Mouse (Mus musculus): ENCODE results near the gene Gtsf1l. TPM values are rescaled to one million over a fixed set of nuclear protein-coding genes. Genes with fewer than 3 reads are reported as not detected.

The Gtsf1l gene
- polyA plus RNA-seq, 1 experiment from 2014 or later, result not detected

DNA sequence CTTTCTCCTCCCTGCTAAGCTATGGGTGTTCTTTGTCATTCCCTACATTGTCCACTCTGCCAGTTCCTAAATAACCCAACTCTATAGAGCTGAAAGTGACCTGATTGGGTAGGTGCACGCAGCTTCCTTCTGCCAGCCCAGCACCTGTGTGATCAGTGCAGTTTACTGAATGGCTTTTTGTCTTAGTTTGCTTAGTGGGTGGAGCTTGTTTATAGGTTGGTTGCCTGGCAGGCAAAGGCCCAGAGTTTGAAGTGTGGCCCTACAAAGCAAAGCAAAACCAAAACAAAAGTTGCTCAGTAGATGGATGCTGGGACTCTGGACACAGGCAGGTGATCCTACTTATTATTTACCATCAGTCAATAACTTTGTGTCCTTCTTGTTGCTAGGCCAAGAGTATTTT is 36.0 kb downstream of the Gtsf1l start:
- H3K36me3 ChIP-seq (ENCODE audit: control insufficient read depth, insufficient read depth, low read length), result 0 out of 2 replicates have a peak, but pooled peaks cover 3% of the 10 kb centered on the region
- no peaks in the 10 kb centered on the region for H3K9me3 ChIP-seq (ENCODE audit: control insufficient read depth, low read length)
- WGBS, result 72% methylated on average over 1 of the region's 1 CpGs
- no peak for ATAC-seq
- H3K27me3 ChIP-seq (replicated peaks; ENCODE audit: control insufficient read depth, insufficient read depth, low read length), result no peaks in the 10 kb centered on the region
- no peak overlapping the region for H3K9ac ChIP-seq (ENCODE audit: low read depth, low read length)
- peaks cover 14% of the 10 kb centered on the region for H3K4me1 ChIP-seq (ENCODE audit: control insufficient read depth, insufficient read depth, low read depth, low read length)
- H3K4me2 ChIP-seq (ENCODE audit: low read length), result no peak overlapping the region
- H3K4me3 ChIP-seq (ENCODE audit: low read length), result no peak overlapping the region
- H3K27ac ChIP-seq (ENCODE audit: low read depth, low read length), result no peak overlapping the region

DNA sequence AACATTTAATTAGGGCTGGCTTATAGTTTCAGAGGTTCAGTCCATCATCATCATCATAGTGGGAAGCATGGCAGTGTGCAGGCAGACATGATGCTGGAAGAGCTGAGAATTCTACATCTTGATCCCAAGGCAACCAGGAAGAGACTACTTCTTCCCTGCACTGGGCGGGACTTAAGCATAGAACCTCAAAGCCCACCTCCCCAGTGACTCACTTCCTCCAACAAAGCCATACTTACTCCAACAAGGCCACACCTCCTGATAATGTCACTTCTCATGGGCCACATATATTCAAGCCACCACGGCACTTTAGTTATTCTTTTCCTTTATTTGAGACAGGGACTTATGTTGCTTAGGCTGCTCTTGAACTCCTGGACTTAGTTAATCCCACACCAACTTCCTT is 38.5 kb downstream of the Gtsf1l start:
- H3K9ac ChIP-seq (ENCODE audit: low read depth, low read length), result no peak overlapping the region
- no peak for ATAC-seq
- peaks cover 14% of the 10 kb centered on the region for H3K36me3 ChIP-seq (ENCODE audit: control insufficient read depth, insufficient read depth, low read length)
- no peaks in the 10 kb centered on the region for H3K9me3 ChIP-seq (ENCODE audit: control insufficient read depth, low read length)
- no peak overlapping the region for H3K27ac ChIP-seq (ENCODE audit: low read depth, low read length)
- H3K4me1 ChIP-seq (ENCODE audit: control insufficient read depth, insufficient read depth, low read depth, low read length), result peaks cover 5% of the 10 kb centered on the region
- 96% methylated on average over 2 of the region's 2 CpGs for WGBS
- H3K27me3 ChIP-seq (replicated peaks; ENCODE audit: control insufficient read depth, insufficient read depth, low read length), result no peaks in the 10 kb centered on the region
- H3K4me2 ChIP-seq (ENCODE audit: low read length), result no peak overlapping the region
- H3K4me3 ChIP-seq (ENCODE audit: low read length), result no peak overlapping the region

DNA sequence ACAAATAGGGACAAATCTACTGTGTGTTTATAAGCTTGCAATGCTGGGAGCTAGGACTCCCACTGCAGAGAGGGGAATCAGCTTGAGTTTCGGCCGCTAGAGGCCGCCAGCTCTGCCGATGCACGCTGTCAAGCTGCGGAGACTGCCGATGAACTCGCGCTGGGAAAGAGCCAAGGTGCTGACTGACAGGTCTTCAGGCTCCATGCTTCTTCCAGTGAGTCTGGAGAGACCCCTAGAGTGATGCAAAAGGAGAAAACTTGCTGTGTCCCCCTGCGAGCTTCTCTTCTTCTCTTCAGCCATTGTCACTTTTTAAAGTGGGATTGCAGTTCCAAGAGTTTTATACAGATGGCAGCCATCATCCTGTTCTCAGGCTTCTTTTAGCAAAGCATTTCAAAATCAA is 39.5 kb downstream of the Gtsf1l start:
- Histone ChIP-seq H3K27me3 (replicated peaks; ENCODE audit: control insufficient read depth, insufficient read depth, low read length) (no peaks in the 10 kb centered on the region), H3K4me1 (ENCODE audit: control insufficient read depth, insufficient read depth, low read depth, low read length) (no peaks in the 10 kb centered on the region), H3K4me3 (ENCODE audit: low read length) (peak overlapping the region; percentile 38), H3K27ac (ENCODE audit: low read depth, low read length) (no peak overlapping the region), H3K4me2 (ENCODE audit: low read length) (peak overlapping the region; percentile 73), H3K9ac (ENCODE audit: low read depth, low read length) (no peak overlapping the region), H3K36me3 (ENCODE audit: control insufficient read depth, insufficient read depth, low read length) (peaks cover 21% of the 10 kb centered on the region), H3K9me3 (ENCODE audit: control insufficient read depth, low read length) (no peaks in the 10 kb centered on the region)
- WGBS, result 5% methylated on average over 10 of the region's 10 CpGs
- ATAC-seq, result peak; percentile 72

DNA sequence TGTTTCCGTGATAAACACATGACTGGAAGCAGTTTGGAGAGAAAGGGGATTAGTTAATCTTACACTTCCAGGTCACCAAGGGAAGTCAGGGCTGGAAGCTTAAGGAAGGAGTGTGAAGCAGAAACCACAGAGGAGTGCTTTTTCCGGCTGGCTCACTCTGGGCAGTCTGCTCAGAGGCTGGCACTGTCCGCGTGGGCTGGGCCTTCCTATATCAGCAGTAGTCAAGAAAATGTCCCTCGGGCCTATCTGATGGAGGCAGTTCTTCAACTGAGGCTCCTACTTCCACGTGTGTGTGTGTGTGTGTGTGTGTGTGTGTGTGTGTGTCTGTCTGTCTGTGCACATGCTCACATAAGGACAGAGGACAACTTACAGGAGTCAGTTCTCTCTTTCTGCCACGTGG is 47.7 kb downstream of the Gtsf1l start:
- Histone ChIP-seq H3K27ac (ENCODE audit: low read depth, low read length) (no peak overlapping the region), H3K4me1 (ENCODE audit: control insufficient read depth, insufficient read depth, low read depth, low read length) (no peaks in the 10 kb centered on the region), H3K9me3 (ENCODE audit: control insufficient read depth, low read length) (no peaks in the 10 kb centered on the region), H3K4me3 (ENCODE audit: low read length) (no peak overlapping the region), H3K4me2 (ENCODE audit: low read length) (no peak overlapping the region), H3K36me3 (ENCODE audit: control insufficient read depth, insufficient read depth, low read length) (peaks cover 27% of the 10 kb centered on the region), H3K27me3 (replicated peaks; ENCODE audit: control insufficient read depth, insufficient read depth, low read length) (no peaks in the 10 kb centered on the region), H3K9ac (ENCODE audit: low read depth, low read length) (no peak overlapping the region)
- no peak for ATAC-seq
- 85% methylated on average over 7 of the region's 7 CpGs for WGBS

Small RNA genes lying within 50 kb of the gene (microRNA-seq; reads per million reads assigned to microRNA genes)
- not detected for gene Gm22174
- not detected for gene Mir7003

Other genes with a start within 250 kb of the Gtsf1l start
- 112 and 121 TPM in 2 replicates for gene Srsf6, start 156.3 kb downstream of the Gtsf1l start, polyA plus RNA-seq (2015; fragmentation: Nextera tagmentation; extraction: Ambion mirVana)
- 5.8 and 7.2 TPM in 2 replicates for gene L3mbtl1, start 144.4 kb downstream of the Gtsf1l start, polyA plus RNA-seq (2015; fragmentation: Nextera tagmentation; extraction: Ambion mirVana)
- 0.25 and 0.40 TPM in 2 replicates for gene Sgk2, start 100.5 kb downstream of the Gtsf1l start, polyA plus RNA-seq (2015; fragmentation: Nextera tagmentation; extraction: Ambion mirVana)
- 33.9 and 36.2 TPM in 2 replicates for gene Ift52, start 70.5 kb downstream of the Gtsf1l start, polyA plus RNA-seq (2015; fragmentation: Nextera tagmentation; extraction: Ambion mirVana)
- gene Mybl2, start 33.2 kb downstream of the Gtsf1l start, polyA plus RNA-seq (2015; fragmentation: Nextera tagmentation; extraction: Ambion mirVana), result 3.8 and 5.9 TPM in 2 replicates
- 23.0 and 33.7 TPM in 2 replicates for gene Tox2, start 115.3 kb upstream of the Gtsf1l start, polyA plus RNA-seq (2015; fragmentation: Nextera tagmentation; extraction: Ambion mirVana)

All from hindbrain, embryonic 16.5 days (tissue).